Mouse (Mus musculus) C2C12 (cell line): ENCODE measurements around the gene Grin2a.

Source experiments
- CEBPB ChIP-seq: IDR thresholded peaks from one replicate; pipeline ENCODE4 v1.6.1; 2011; ENCODE audit warnings: low read depth, mild to moderate bottlenecking, control low read depth, moderate library complexity
- CTCF ChIP-seq: IDR thresholded peaks from one replicate; pipeline ENCODE4 v1.5.1; 2011; ENCODE audit not compliant: control insufficient read depth, insufficient read depth, insufficient read length
- FOSL1 ChIP-seq: IDR thresholded peaks from one replicate; pipeline ENCODE4 v1.8.0; 2011; ENCODE audit warnings: mild to moderate bottlenecking, low read length; ENCODE audit not compliant: poor library complexity, insufficient read depth, severe bottlenecking
- MAX ChIP-seq: IDR thresholded peaks from one replicate; pipeline ENCODE4 v1.6.1; 2011; ENCODE audit warnings: mild to moderate bottlenecking, control low read depth
- MYOD1 ChIP-seq: IDR thresholded peaks from one replicate; pipeline ENCODE4 v1.6.1; 2011; ENCODE audit warnings: low read depth; ENCODE audit not compliant: control insufficient read depth, insufficient read length
- MYOG ChIP-seq: IDR thresholded peaks from one replicate; pipeline ENCODE4 v1.6.1; 2011; ENCODE audit not compliant: control insufficient read depth, insufficient read length; ENCODE audit errors: extremely low read depth
- USF1 ChIP-seq: IDR thresholded peaks from one replicate; pipeline ENCODE4 v1.6.1; 2011; ENCODE audit warnings: low read depth, mild to moderate bottlenecking, control low read depth, moderate library complexity

DNA sequence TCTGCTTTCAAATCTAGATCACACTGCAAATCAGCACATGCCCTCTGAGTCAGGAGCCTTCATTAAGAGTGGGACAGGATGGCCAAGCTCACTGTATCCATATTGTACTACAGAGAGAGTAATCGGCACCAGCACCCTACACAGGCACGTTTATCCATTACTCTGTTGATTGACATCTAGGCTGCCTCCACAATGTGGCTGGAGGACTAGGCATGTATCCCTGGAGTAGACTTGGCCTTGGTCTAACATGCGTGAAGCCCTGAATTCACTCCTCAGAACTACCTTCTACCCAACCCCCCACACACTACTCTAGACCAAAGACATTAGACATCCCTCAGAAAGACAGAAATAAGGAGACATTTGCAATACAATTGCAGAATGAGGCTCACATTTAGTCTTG, 227.4 kb downstream of the Grin2a start:
- TF ChIP-seq CTCF = no peak
- no peak for TF ChIP-seq USF1
- no peak for TF ChIP-seq MAX
- TF ChIP-seq MYOD1 = no peak
- no peak for TF ChIP-seq MYOG
- no peak for TF ChIP-seq CEBPB
- no peak for TF ChIP-seq FOSL1
